Mouse (Mus musculus) adrenal gland, postnatal 10 days (tissue): ENCODE results near the gene Tnfsf13b. TPM values are rescaled to one million over a fixed set of nuclear protein-coding genes. Genes with fewer than 3 reads are reported as not detected.

Experiments
- DNase-seq: peaks from one replicate; pipeline ENCODE4 v3.0.0; 2021; ENCODE audit warnings: mixed read lengths
- total RNA-seq, 2 experiments: library from RNA; stranded (reverse); gene quantifications; 2 replicates each; pipeline ENCODE4 v1.2.3; 2021

Tnfsf13b gene
- total RNA-seq, 2 experiments from 2014 or later, result 2.3 to 4.5 TPM

GRCm38 (mm10) chr8:10045743-10046142 is 39.5 kb downstream of the Tnfsf13b start:
- DNase-seq, result no peak

- peak; percentile 13 for DNase-seq
These were observed 42.9 kb downstream of the Tnfsf13b start for GRCm38 (mm10) chr8:10049162-10049561.

- DNase-seq, result no peak
These were observed 45.3 kb downstream of the Tnfsf13b start for GRCm38 (mm10) chr8:10051576-10051975.

- DNase-seq, result no peak
These were observed 47.3 kb downstream of the Tnfsf13b start for GRCm38 (mm10) chr8:10053571-10053990.

- no peak for DNase-seq
These were observed 54.7 kb downstream of the Tnfsf13b start for GRCm38 (mm10) chr8:10061001-10061400.

DNA sequence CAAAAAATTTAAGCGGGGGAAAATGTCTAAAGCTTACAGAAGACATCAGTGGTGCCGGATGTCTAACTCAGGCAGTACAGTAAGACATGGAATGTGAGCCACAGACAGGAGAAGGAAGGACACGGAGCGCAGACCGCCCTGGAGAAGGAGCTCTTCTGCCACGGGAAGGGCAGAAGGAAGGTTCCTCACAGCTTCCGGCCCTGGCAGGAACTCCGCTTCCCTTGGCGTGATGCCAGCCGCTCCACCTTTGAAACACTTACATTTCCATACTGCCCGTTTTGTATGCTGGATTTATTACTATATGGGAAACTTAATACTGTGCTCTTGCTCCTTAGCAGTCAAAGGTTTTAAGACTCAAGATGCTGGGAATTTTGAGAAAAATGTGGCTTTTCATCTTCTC is 60.6 kb downstream of the Tnfsf13b start:
- DNase-seq, result no peak

DNA sequence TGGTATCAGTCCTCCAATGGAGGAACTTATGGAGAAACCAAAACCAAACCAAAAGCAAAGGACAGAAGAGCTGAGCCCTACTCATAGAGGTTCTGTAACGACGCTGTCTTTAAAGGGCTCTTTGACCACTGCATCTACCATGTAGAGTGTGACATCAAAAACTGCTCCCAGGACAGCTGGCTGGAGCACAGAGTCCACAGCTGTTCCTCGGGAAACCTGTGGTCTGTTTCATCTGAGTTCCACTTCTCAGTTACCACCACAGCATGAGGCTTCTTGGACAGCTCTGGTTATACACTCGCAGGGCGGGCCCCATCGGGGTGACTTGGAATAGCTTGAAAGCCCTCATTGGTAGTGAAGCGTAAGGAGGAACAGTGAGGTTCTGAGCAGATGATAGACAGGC is 61.5 kb downstream of the Tnfsf13b start:
- DNase-seq, result no peak

GRCm38 (mm10) chr8:10072347-10072746 is 66.1 kb downstream of the Tnfsf13b start:
- no peak for DNase-seq

Other genes starting within 250 kb of the Tnfsf13b start
- 1 to 10 TPM; 8.8 to 9.8 TPM for gene Fam155a, start 235.3 kb upstream of the Tnfsf13b start, total RNA-seq
- gene Gm10217, start 142.2 kb upstream of the Tnfsf13b start, total RNA-seq, result not detected
- gene Lig4, start 28.8 kb upstream of the Tnfsf13b start, total RNA-seq, result 1 to 10 TPM; 4.9 to 5.0 TPM
- 10 to 100 TPM; 17.9 to 18.1 TPM for gene Abhd13, start 28.8 kb upstream of the Tnfsf13b start, total RNA-seq
- under 1 TPM; 0.18 to 0.91 TPM for gene Myo16, start 147.4 kb downstream of the Tnfsf13b start, total RNA-seq